Mouse (Mus musculus) stomach, postnatal 0 days (tissue): ENCODE measurements around the gene Ntf3. TPM values are rescaled to one million over a fixed set of nuclear protein-coding genes. Genes with fewer than 3 reads are reported as not detected.

ENCODE experiments used
- ATAC-seq: fragments of 200-750 bp; cut with Nextera tagmentation; 2 replicates; pipeline ENCODE4 v1.8.0; 2017; ENCODE audit not compliant: low FRiP score, low TSS enrichment
- DNase-seq: peaks from one replicate; pipeline ENCODE4 v3.0.0-alpha.2; 2016; ENCODE audit warnings: low spot score
- H3K27ac ChIP-seq: fragments of 300-500 bp; sonication (generic); replicated peaks from 2 replicates; pipeline ENCODE4 v1.5.1; 2014; ENCODE audit warnings: mild to moderate bottlenecking, control low read depth
- H3K27me3 ChIP-seq: fragments of 300-500 bp; sonication (generic); 2 replicates; pipeline ENCODE4 v1.6.1; 2014; ENCODE audit warnings: low read length; ENCODE audit not compliant: control insufficient read depth, insufficient read depth
- H3K36me3 ChIP-seq: fragments of 300-500 bp; sonication (generic); 2 replicates; pipeline ENCODE4 v1.6.1; 2014; ENCODE audit warnings: low read length, mixed read lengths; ENCODE audit not compliant: control insufficient read depth, insufficient read depth
- H3K4me1 ChIP-seq: fragments of 300-500 bp; sonication (generic); replicated peaks from 2 replicates; pipeline ENCODE4 v1.6.1; 2014; ENCODE audit warnings: antibody characterized with exemption; ENCODE audit not compliant: control insufficient read depth, insufficient read depth
- H3K4me2 ChIP-seq: fragments of 300-500 bp; sonication (generic); replicated peaks from 2 replicates; pipeline ENCODE4 v1.6.1; 2014; ENCODE audit warnings: low read depth, mild to moderate bottlenecking, control low read depth, moderate library complexity
- H3K4me3 ChIP-seq: fragments of 300-500 bp; sonication (generic); 2 replicates; pipeline ENCODE4 v1.5.1; 2014; ENCODE audit warnings: low read depth, low read length, control low read depth
- H3K9ac ChIP-seq: fragments of 300-500 bp; sonication (generic); 2 replicates; pipeline ENCODE4 v1.6.1; 2014; ENCODE audit warnings: mild to moderate bottlenecking, low read length, control low read depth, mixed read lengths
- H3K9me3 ChIP-seq: fragments of 300-500 bp; sonication (generic); 2 replicates; pipeline ENCODE4 v1.6.1; 2016; ENCODE audit warnings: low read length; ENCODE audit not compliant: control insufficient read depth
- CTCF ChIP-seq: IDR thresholded peaks from 2 replicates; pipeline ENCODE4 v1.5.1; 2016; ENCODE audit warnings: antibody characterized with exemption, low read depth, mild to moderate bottlenecking, moderate library complexity
- EP300 ChIP-seq: optimal IDR thresholded peaks from 2 replicates; pipeline ENCODE3; 2016; ENCODE audit warnings: antibody characterized with exemption
- WGBS: fragments of 180-500 bp; shearing (Covaris S2); extraction: QIAGEN DNeasy Blood & Tissue Kit; methylation state at CpG from one replicate; pipeline ENCODE4 v1.1.7; 2014; 5-methylcytosine and 5-hydroxymethylcytosine counted together
- polyA plus RNA-seq: library from polyadenylated mRNA; unstranded; fragments of >200 nt; fragmentation: Nextera tagmentation; extraction: Ambion mirVana; gene quantifications from 2 replicates; pipeline ENCODE4 v1.2.1, GENCODE M21; 2015

Gene Ntf3
- polyA plus RNA-seq, 1 experiment from 2014 or later: 8.9 TPM

- WGBS: 52% methylated on average over 8 of the region's 8 CpGs
- TF ChIP-seq EP300 (no peak), CTCF (peak; percentile 86)
- Histone ChIP-seq H3K36me3 (no peaks in the 10 kb centered on the region), H3K4me1 (no peaks in the 10 kb centered on the region), H3K4me3 (no peak overlapping the region), H3K27me3 (no peaks in the 10 kb centered on the region), H3K9ac (no peak overlapping the region), H3K27ac (no peak overlapping the region), H3K4me2 (no peak overlapping the region), H3K9me3 (no peaks in the 10 kb centered on the region)
- DNase-seq (no peak), ATAC-seq (0 out of 2 replicates have a peak, but pooled peaks have one; percentile 38)
Measured at GRCm38 (mm10) chr6:126154372-126154982, 12.2 kb downstream of the Ntf3 start.

GRCm38 (mm10) chr6:126153154-126153553 lies 13.6 kb downstream of the Ntf3 start:
- no peaks in the 10 kb centered on the region for H3K27me3 ChIP-seq
- TF ChIP-seq EP300 (no peak), CTCF (no peak)
- no peak for ATAC-seq
- no peaks in the 10 kb centered on the region for H3K4me1 ChIP-seq
- no peak overlapping the region for H3K4me3 ChIP-seq
- WGBS: 83% methylated on average over 2 of the region's 2 CpGs
- no peak overlapping the region for H3K4me2 ChIP-seq
- H3K9me3 ChIP-seq: no peaks in the 10 kb centered on the region
- no peak overlapping the region for H3K27ac ChIP-seq
- H3K9ac ChIP-seq: no peak overlapping the region
- no peaks in the 10 kb centered on the region for H3K36me3 ChIP-seq
- no peak for DNase-seq

GRCm38 (mm10) chr6:126143659-126144058 lies 23.1 kb downstream of the Ntf3 start:
- ATAC-seq: no peak
- 66% methylated on average over 5 of the region's 5 CpGs for WGBS

GRCm38 (mm10) chr6:126142741-126143140 lies 24.0 kb downstream of the Ntf3 start:
- no peak overlapping the region for H3K4me3 ChIP-seq
- no peak overlapping the region for H3K4me2 ChIP-seq
- no peaks in the 10 kb centered on the region for H3K27me3 ChIP-seq
- DNase-seq (no peak), ATAC-seq (0 out of 2 replicates have a peak, but pooled peaks have one; percentile 15)
- H3K27ac ChIP-seq: no peak overlapping the region
- no peak overlapping the region for H3K9ac ChIP-seq
- 0 out of 2 replicates have a peak, but pooled peaks cover 2% of the 10 kb centered on the region for H3K4me1 ChIP-seq
- no peaks in the 10 kb centered on the region for H3K9me3 ChIP-seq
- H3K36me3 ChIP-seq: no peaks in the 10 kb centered on the region
- no peak for TF ChIP-seq EP300
- no peak for TF ChIP-seq CTCF
- 47% methylated on average over 3 of the region's 3 CpGs for WGBS

More at GRCm38 (mm10) chr6:126143659-126144058, 23.1 kb downstream of the Ntf3 start:
- Histone ChIP-seq H3K4me1 (0 out of 2 replicates have a peak, but pooled peaks cover 2% of the 10 kb centered on the region), H3K9me3 (no peaks in the 10 kb centered on the region), H3K27me3 (no peaks in the 10 kb centered on the region), H3K27ac (no peak overlapping the region), H3K9ac (no peak overlapping the region), H3K4me3 (no peak overlapping the region), H3K36me3 (no peaks in the 10 kb centered on the region), H3K4me2 (no peak overlapping the region)
- TF ChIP-seq EP300: no peak
- no peak for TF ChIP-seq CTCF
- no peak for DNase-seq

- Histone ChIP-seq H3K4me1 (0 out of 2 replicates have a peak, but pooled peaks cover 2% of the 10 kb centered on the region), H3K9ac (no peak overlapping the region), H3K4me2 (no peak overlapping the region), H3K27me3 (no peaks in the 10 kb centered on the region), H3K4me3 (no peak overlapping the region), H3K36me3 (no peaks in the 10 kb centered on the region), H3K27ac (no peak overlapping the region), H3K9me3 (no peaks in the 10 kb centered on the region)
- DNase-seq (no peak), ATAC-seq (no peak)
- TF ChIP-seq EP300: no peak
- no peak for TF ChIP-seq CTCF
- 49% methylated on average over 8 of the region's 8 CpGs for WGBS
Measured at GRCm38 (mm10) chr6:126142021-126142554, 24.6 kb downstream of the Ntf3 start.

GRCm38 (mm10) chr6:126141472-126141871 lies 25.2 kb downstream of the Ntf3 start:
- ATAC-seq: peak; percentile 69
- H3K4me1 ChIP-seq: 0 out of 2 replicates have a peak, but pooled peaks cover 2% of the 10 kb centered on the region
- H3K27me3 ChIP-seq: no peaks in the 10 kb centered on the region
- H3K36me3 ChIP-seq: no peaks in the 10 kb centered on the region
- no peak overlapping the region for H3K4me3 ChIP-seq
- no peak for TF ChIP-seq CTCF
- no peak for TF ChIP-seq EP300
- DNase-seq: peak; percentile 35
- no peaks in the 10 kb centered on the region for H3K9me3 ChIP-seq
- H3K9ac ChIP-seq: no peak overlapping the region
- no peak overlapping the region for H3K27ac ChIP-seq
- 34% methylated on average over 13 of the region's 13 CpGs for WGBS
- no peak overlapping the region for H3K4me2 ChIP-seq
